Mouse (Mus musculus): ENCODE data around the gene 2310030G06Rik. TPM values are rescaled to one million over a fixed set of nuclear protein-coding genes. Genes with fewer than 3 reads are reported as not detected.
A peak's percentile ranks its signal among the peaks of the same experiment; 100 is the strongest.

The 2310030G06Rik gene
- polyA plus RNA-seq, 1 experiment from 2014 or later: 9.3 TPM

DNA sequence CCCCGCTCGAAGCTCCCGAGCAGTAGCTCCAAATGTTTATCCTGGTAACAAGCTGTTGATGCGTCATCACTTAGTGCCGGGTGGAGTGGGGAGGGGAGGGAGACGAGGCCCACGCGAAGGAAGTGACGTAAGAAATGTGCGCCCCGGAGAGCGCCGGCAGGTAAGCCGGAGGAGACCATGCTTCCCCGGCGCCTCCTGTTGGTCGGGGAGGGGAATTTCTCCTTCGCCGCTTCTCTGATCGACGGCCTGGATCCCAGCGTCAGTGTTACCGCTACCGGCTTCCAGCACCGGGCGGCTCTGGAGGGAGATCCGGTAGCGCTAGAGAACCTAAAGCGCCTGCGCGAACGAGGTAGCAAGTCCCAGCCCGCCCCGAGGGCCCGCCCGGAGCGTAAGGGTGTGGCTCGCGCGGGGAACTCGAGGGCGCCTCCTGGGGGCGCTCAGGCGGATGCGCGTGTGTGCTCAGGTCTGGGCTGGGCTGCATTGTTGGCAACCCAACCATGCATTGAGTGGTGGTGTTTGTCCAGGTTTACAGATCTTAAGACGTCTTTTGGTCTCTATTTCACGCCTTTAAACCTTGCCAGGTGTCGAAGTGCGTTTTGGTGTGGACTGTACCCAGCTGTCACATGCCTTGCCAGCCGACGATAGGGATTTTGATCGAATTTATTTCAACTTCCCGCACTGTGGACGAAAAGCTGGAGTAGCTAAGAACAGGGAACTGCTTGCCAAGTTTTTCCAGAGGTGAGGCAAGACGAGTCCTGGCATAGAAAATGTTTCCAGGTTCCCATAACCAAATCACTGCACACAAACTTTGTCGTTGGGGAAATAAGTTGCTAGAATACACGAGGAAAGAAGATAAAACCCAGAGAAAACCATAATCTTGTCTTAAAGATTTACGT, 22.0 kb upstream of the 2310030G06Rik start, which contains the start of gene Fdxacb1:
Fdxacb1 (plus strand) TSS at position 130 of the 896 bp plus-strand sequence.
- 4% methylated on average over 58 of the region's 59 CpGs for WGBS
- H3K36me3 ChIP-seq (ENCODE audit: control insufficient read depth, insufficient read depth, low read length): peaks cover 8% of the 10 kb centered on the region
- peak within 1 kb of the TSS; percentile 88 for H3K4me2 ChIP-seq (replicated peaks; ENCODE audit: low read depth, low read length)
- H3K27ac ChIP-seq (ENCODE audit: low read depth, low read length): peak within 1 kb of the TSS; percentile 77
- H3K4me3 ChIP-seq (ENCODE audit: low read length): peak within 1 kb of the TSS; percentile 59
- H3K9ac ChIP-seq (ENCODE audit: low read depth, low read length): peak within 1 kb of the TSS; percentile 61
- H3K27me3 ChIP-seq (ENCODE audit: control insufficient read depth, insufficient read depth, low read length): no peaks in the 10 kb centered on the region
- H3K9me3 ChIP-seq (ENCODE audit: control insufficient read depth, low read length): no peaks in the 10 kb centered on the region
- ATAC-seq (ENCODE audit: low FRiP score, low TSS enrichment): peak; percentile 98
- 0 out of 2 replicates have a peak, but pooled peaks cover 7% of the 10 kb centered on the region for H3K4me1 ChIP-seq (ENCODE audit: control insufficient read depth, insufficient read depth, low read length)

DNA sequence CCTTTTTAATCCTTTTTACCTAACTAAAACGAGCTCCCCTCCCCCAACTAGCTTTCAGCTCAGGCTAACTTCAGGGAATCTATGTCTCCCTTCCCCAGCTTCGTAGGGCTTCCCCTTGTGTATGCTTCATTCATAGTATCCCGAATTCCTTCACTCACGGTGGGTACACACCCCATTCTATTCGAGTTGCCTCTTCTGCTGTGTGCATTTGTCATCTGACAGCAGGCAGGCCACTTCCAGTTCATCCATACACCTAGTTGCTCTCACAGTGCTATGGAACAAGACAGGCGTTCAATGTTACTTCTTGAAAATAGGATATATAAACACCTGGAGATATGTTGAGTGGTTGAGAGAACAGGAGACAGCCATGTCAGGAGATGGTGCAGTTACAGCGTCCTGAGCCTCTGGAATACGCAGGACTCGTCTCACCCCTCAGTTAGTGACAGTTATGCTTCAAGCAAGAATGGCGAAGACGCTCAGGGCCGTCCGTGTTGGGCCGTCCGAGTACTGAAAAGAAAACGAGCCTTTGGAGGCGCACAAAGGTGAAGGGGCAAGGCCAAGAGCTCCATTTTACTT, 21.3 kb upstream of the 2310030G06Rik start:
- Histone ChIP-seq H3K27ac (ENCODE audit: low read depth, low read length) (no peak overlapping the region), H3K4me3 (ENCODE audit: low read length) (peak overlapping the region; percentile 59), H3K4me1 (ENCODE audit: control insufficient read depth, insufficient read depth, low read length) (0 out of 2 replicates have a peak, but pooled peaks cover 7% of the 10 kb centered on the region), H3K9me3 (ENCODE audit: control insufficient read depth, low read length) (no peaks in the 10 kb centered on the region), H3K4me2 (replicated peaks; ENCODE audit: low read depth, low read length) (peak overlapping the region; percentile 88), H3K9ac (ENCODE audit: low read depth, low read length) (peak overlapping the region; percentile 61), H3K27me3 (ENCODE audit: control insufficient read depth, insufficient read depth, low read length) (no peaks in the 10 kb centered on the region), H3K36me3 (ENCODE audit: control insufficient read depth, insufficient read depth, low read length) (peaks cover 8% of the 10 kb centered on the region)
- 8% methylated on average over 17 of the region's 17 CpGs for WGBS
- peak; percentile 62 for ATAC-seq (ENCODE audit: low FRiP score, low TSS enrichment)

- H3K27ac ChIP-seq (ENCODE audit: low read depth, low read length): no peak overlapping the region
- 0 out of 2 replicates have a peak, but pooled peaks cover 3% of the 10 kb centered on the region for H3K4me1 ChIP-seq (ENCODE audit: control insufficient read depth, insufficient read depth, low read length)
- no peaks in the 10 kb centered on the region for H3K9me3 ChIP-seq (ENCODE audit: control insufficient read depth, low read length)
- H3K4me2 ChIP-seq (replicated peaks; ENCODE audit: low read depth, low read length): no peak overlapping the region
- H3K27me3 ChIP-seq (ENCODE audit: control insufficient read depth, insufficient read depth, low read length): no peaks in the 10 kb centered on the region
- H3K4me3 ChIP-seq (ENCODE audit: low read length): no peak overlapping the region
- WGBS: 72% methylated on average over 1 of the region's 1 CpGs
- no peaks in the 10 kb centered on the region for H3K36me3 ChIP-seq (ENCODE audit: control insufficient read depth, insufficient read depth, low read length)
- no peak overlapping the region for H3K9ac ChIP-seq (ENCODE audit: low read depth, low read length)
- ATAC-seq (ENCODE audit: low FRiP score, low TSS enrichment): no peak
Measured at GRCm38 (mm10) chr9:50763331-50763730, 17.0 kb upstream of the 2310030G06Rik start.

GRCm38 (mm10) chr9:50761520-50762243, 15.3 kb upstream of the 2310030G06Rik start:
- H3K4me2 ChIP-seq (replicated peaks; ENCODE audit: low read depth, low read length): no peak overlapping the region
- no peaks in the 10 kb centered on the region for H3K36me3 ChIP-seq (ENCODE audit: control insufficient read depth, insufficient read depth, low read length)
- H3K9ac ChIP-seq (ENCODE audit: low read depth, low read length): no peak overlapping the region
- H3K9me3 ChIP-seq (ENCODE audit: control insufficient read depth, low read length): no peaks in the 10 kb centered on the region
- H3K4me1 ChIP-seq (ENCODE audit: control insufficient read depth, insufficient read depth, low read length): no peaks in the 10 kb centered on the region
- ATAC-seq (ENCODE audit: low FRiP score, low TSS enrichment): no peak
- no peaks in the 10 kb centered on the region for H3K27me3 ChIP-seq (ENCODE audit: control insufficient read depth, insufficient read depth, low read length)
- whole genome bisulfite sequencing: 63% methylated on average over 6 of the region's 6 CpGs
- H3K27ac ChIP-seq (ENCODE audit: low read depth, low read length): no peak overlapping the region
- no peak overlapping the region for H3K4me3 ChIP-seq (ENCODE audit: low read length)

DNA sequence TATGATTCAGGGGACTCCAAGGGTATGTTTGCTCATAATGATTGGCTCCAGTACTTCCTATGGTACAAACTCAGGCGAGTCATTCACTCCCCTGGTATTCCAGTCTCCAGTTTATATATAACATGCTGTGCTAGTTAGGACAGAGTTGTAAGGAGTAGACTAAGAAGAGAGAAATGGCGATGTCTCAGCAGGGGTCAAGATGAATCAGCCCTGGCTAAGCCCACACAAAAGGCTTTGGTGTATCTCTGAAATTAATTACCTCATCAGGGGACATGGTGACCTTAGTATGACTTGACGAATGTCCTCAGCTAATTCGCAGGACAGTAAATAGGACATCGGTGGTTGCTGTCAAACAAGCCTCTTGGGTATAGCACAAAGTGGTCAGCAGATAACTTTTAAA, 10.4 kb upstream of the 2310030G06Rik start:
- Histone ChIP-seq H3K4me2 (replicated peaks; ENCODE audit: low read depth, low read length) (no peak overlapping the region), H3K9me3 (ENCODE audit: control insufficient read depth, low read length) (no peaks in the 10 kb centered on the region), H3K9ac (ENCODE audit: low read depth, low read length) (no peak overlapping the region), H3K27me3 (ENCODE audit: control insufficient read depth, insufficient read depth, low read length) (no peaks in the 10 kb centered on the region), H3K4me3 (ENCODE audit: low read length) (no peak overlapping the region), H3K36me3 (ENCODE audit: control insufficient read depth, insufficient read depth, low read length) (no peaks in the 10 kb centered on the region), H3K4me1 (ENCODE audit: control insufficient read depth, insufficient read depth, low read length) (no peaks in the 10 kb centered on the region), H3K27ac (ENCODE audit: low read depth, low read length) (no peak overlapping the region)
- 61% methylated on average over 5 of the region's 5 CpGs for WGBS
- no peak for ATAC-seq (ENCODE audit: low FRiP score, low TSS enrichment)

- WGBS: 68% methylated on average over 7 of the region's 7 CpGs
- H3K27me3 ChIP-seq (ENCODE audit: control insufficient read depth, insufficient read depth, low read length): no peaks in the 10 kb centered on the region
- H3K36me3 ChIP-seq (ENCODE audit: control insufficient read depth, insufficient read depth, low read length): no peaks in the 10 kb centered on the region
- no peak overlapping the region for H3K27ac ChIP-seq (ENCODE audit: low read depth, low read length)
- no peak overlapping the region for H3K4me3 ChIP-seq (ENCODE audit: low read length)
- no peak overlapping the region for H3K9ac ChIP-seq (ENCODE audit: low read depth, low read length)
- no peak overlapping the region for H3K4me2 ChIP-seq (replicated peaks; ENCODE audit: low read depth, low read length)
- no peak for ATAC-seq (ENCODE audit: low FRiP score, low TSS enrichment)
- no peaks in the 10 kb centered on the region for H3K9me3 ChIP-seq (ENCODE audit: control insufficient read depth, low read length)
- no peaks in the 10 kb centered on the region for H3K4me1 ChIP-seq (ENCODE audit: control insufficient read depth, insufficient read depth, low read length)
Measured at GRCm38 (mm10) chr9:50753947-50754346, 7.6 kb upstream of the 2310030G06Rik start.

- H3K27me3 ChIP-seq (ENCODE audit: control insufficient read depth, insufficient read depth, low read length): 0 out of 2 replicates have a peak, but pooled peaks cover 3% of the 10 kb centered on the region
- WGBS: 60% methylated on average over 17 of the region's 17 CpGs
- no peaks in the 10 kb centered on the region for H3K9me3 ChIP-seq (ENCODE audit: control insufficient read depth, low read length)
- H3K4me1 ChIP-seq (ENCODE audit: control insufficient read depth, insufficient read depth, low read length): no peaks in the 10 kb centered on the region
- H3K4me3 ChIP-seq (ENCODE audit: low read length): no peak overlapping the region
- no peaks in the 10 kb centered on the region for H3K36me3 ChIP-seq (ENCODE audit: control insufficient read depth, insufficient read depth, low read length)
- ATAC-seq (ENCODE audit: low FRiP score, low TSS enrichment): peak; percentile 67
- no peak overlapping the region for H3K9ac ChIP-seq (ENCODE audit: low read depth, low read length)
- no peak overlapping the region for H3K4me2 ChIP-seq (replicated peaks; ENCODE audit: low read depth, low read length)
- H3K27ac ChIP-seq (ENCODE audit: low read depth, low read length): 0 out of 2 replicates have a peak overlapping the region, but pooled peaks have one; percentile 30
Measured at GRCm38 (mm10) chr9:50752784-50753615, 6.7 kb upstream of the 2310030G06Rik start.

DNA sequence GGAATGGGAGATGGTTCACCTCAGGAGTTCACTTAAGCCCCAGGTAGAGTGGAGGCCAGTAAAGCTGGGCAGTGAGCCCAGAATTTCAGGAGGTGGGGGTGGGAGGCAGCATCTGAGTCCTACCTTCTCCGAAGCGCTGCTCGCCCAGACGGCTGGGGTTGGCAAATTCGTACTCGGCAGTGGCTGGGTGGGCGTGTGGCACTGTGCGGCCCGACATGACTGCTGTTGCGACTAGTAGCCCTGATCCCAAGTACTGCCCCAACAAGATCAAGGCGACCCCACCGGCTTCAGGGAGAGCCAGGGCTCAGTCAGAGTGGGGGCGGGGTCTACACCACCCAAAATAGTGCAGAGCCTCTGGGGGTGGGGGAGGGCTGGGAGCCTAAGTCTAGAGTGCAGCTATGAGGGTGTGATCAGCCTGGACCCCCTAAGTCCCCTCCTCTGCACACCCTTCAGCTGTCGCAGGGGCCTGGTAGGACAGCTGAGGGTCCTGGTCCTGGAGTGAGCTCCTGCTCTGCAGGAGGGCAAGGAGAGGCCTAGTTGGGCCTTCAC, 5.8 kb upstream of the 2310030G06Rik start, which contains the start of gene Hspb2:
Hspb2 (minus strand) TSS at position 301 of the 549 bp plus-strand sequence.
- ATAC-seq (ENCODE audit: low FRiP score, low TSS enrichment): peak; percentile 25; the same call in 1 of the 2 replicates
- no peak within 1 kb of the TSS for H3K9ac ChIP-seq (ENCODE audit: low read depth, low read length)

More for the DNA sequence above, 5.8 kb upstream of the 2310030G06Rik start, which contains the start of gene Hspb2:
- Histone ChIP-seq H3K36me3 (ENCODE audit: control insufficient read depth, insufficient read depth, low read length) (no peaks in the 10 kb centered on the region), H3K27me3 (ENCODE audit: control insufficient read depth, insufficient read depth, low read length) (0 out of 2 replicates have a peak, but pooled peaks cover 5% of the 10 kb centered on the region), H3K4me1 (ENCODE audit: control insufficient read depth, insufficient read depth, low read length) (no peaks in the 10 kb centered on the region), H3K4me2 (replicated peaks; ENCODE audit: low read depth, low read length) (no peak within 1 kb of the TSS), H3K4me3 (ENCODE audit: low read length) (no peak within 1 kb of the TSS), H3K9me3 (ENCODE audit: control insufficient read depth, low read length) (no peaks in the 10 kb centered on the region), H3K27ac (ENCODE audit: low read depth, low read length) (0 out of 2 replicates have a peak within 1 kb of the TSS, but pooled peaks have one; percentile 30)
- WGBS: 70% methylated on average over 14 of the region's 14 CpGs

All from kidney, embryonic 14.5 days (tissue).